Mouse (Mus musculus) G1E-ER4 (cell line): ENCODE data around the gene Des. TPM values are rescaled to one million over a fixed set of nuclear protein-coding genes. Genes with fewer than 3 reads are reported as not detected.

Experiments used
- GATA1 ChIP-seq: IDR thresholded peaks from one replicate; pipeline ENCODE4 v1.8.0; 2012; ENCODE audit warnings: low read length, inconsistent platforms
- polyA plus RNA-seq: library from polyadenylated mRNA; stranded (reverse); fragments of >175 nt; gene quantifications from 2 replicates; pipeline ENCODE4 v1.2.3, GENCODE M21; 2012

The Des gene
- polyA plus RNA-seq, 1 experiment: 1.4 TPM

- TF ChIP-seq GATA1: no peak
Measured at GRCm38 (mm10) chr1:75342874-75343416, 17.2 kb upstream of the Des start.

GRCm38 (mm10) chr1:75344291-75345035, 15.7 kb upstream of the Des start:
- no peak for TF ChIP-seq GATA1

- TF ChIP-seq GATA1: no peak
Measured at GRCm38 (mm10) chr1:75345036-75345935, 14.8 kb upstream of the Des start.

- TF ChIP-seq GATA1: no peak
Measured at GRCm38 (mm10) chr1:75347279-75347678, 12.8 kb upstream of the Des start.

GRCm38 (mm10) chr1:75349275-75349674, 10.9 kb upstream of the Des start:
- TF ChIP-seq GATA1: no peak

- no peak for TF ChIP-seq GATA1
Measured at GRCm38 (mm10) chr1:75357261-75357660, 2.9 kb upstream of the Des start.

GRCm38 (mm10) chr1:75358009-75358408, 2.1 kb upstream of the Des start:
- no peak for TF ChIP-seq GATA1

- no peak for TF ChIP-seq GATA1
Measured at GRCm38 (mm10) chr1:75359346-75359745, 783 bp upstream of the Des start.

GRCm38 (mm10) chr1:75361123-75361522, 994 bp downstream of the Des start:
- TF ChIP-seq GATA1: no peak

GRCm38 (mm10) chr1:75361750-75362149, 1.6 kb downstream of the Des start:
- no peak for TF ChIP-seq GATA1

- TF ChIP-seq GATA1: no peak
Measured at GRCm38 (mm10) chr1:75363868-75364267, 3.7 kb downstream of the Des start.

- TF ChIP-seq GATA1: no peak
Measured at GRCm38 (mm10) chr1:75365510-75366137, 5.5 kb downstream of the Des start.

GRCm38 (mm10) chr1:75369360-75369983, 9.3 kb downstream of the Des start:
- no peak for TF ChIP-seq GATA1

- no peak for TF ChIP-seq GATA1
Measured at GRCm38 (mm10) chr1:75369984-75370660, 10.0 kb downstream of the Des start.
